Mouse (Mus musculus) stomach, postnatal 0 days (tissue): ENCODE data around the gene Plekha5.

ENCODE experiments used
- CTCF ChIP-seq: IDR thresholded peaks from 2 replicates; pipeline ENCODE4 v1.5.1; 2016; ENCODE audit warnings: antibody characterized with exemption, low read depth, mild to moderate bottlenecking, moderate library complexity
- EP300 ChIP-seq: optimal IDR thresholded peaks from 2 replicates; pipeline ENCODE3; 2016; ENCODE audit warnings: antibody characterized with exemption

GRCm38 (mm10) chr6:140543005-140543794, 119.3 kb downstream of the Plekha5 start:
- no peak for TF ChIP-seq CTCF
- TF ChIP-seq EP300, result no peak
